Mouse (Mus musculus): ENCODE data around the gene Duox1. TPM values are rescaled to one million over a fixed set of nuclear protein-coding genes. Genes with fewer than 3 reads are reported as not detected.
"Not testable (repeated sequence)": the region's sequence is repeated elsewhere in the genome, so short reads cannot be mapped to it uniquely, and the experiment has no call there.

Gene Duox1
- polyA plus RNA-seq, 1 experiment from 2014 or later: 0.10 TPM

GRCm38 (mm10) chr2:122380768-122381311, 65.4 kb downstream of the Duox1 start:
- Histone ChIP-seq H3K4me1 (peaks cover 11% of the 10 kb centered on the region), H3K9ac (replicated peaks) (no peak overlapping the region), H3K27me3 (replicated peaks) (no peaks in the 10 kb centered on the region), H3K4me3 (replicated peaks) (peak overlapping the region; percentile 27), H3K27ac (replicated peaks) (no peak overlapping the region), H3K4me2 (peak overlapping the region; percentile 51), H3K36me3 (no peaks in the 10 kb centered on the region), H3K9me3 (replicated peaks) (no peaks in the 10 kb centered on the region)
- no peak for ATAC-seq (ENCODE audit: low FRiP score)
- 10% methylated on average over 11 of the region's 11 CpGs for WGBS

- WGBS: 77% methylated on average over 16 of the region's 16 CpGs
- Histone ChIP-seq H3K4me3 (replicated peaks) (no peak overlapping the region), H3K9ac (replicated peaks) (no peak overlapping the region)
These were observed 66.0 kb downstream of the Duox1 start for GRCm38 (mm10) chr2:122381329-122382103.

GRCm38 (mm10) chr2:122382121-122382520, 66.6 kb downstream of the Duox1 start:
- H3K9me3 ChIP-seq (replicated peaks): no peaks in the 10 kb centered on the region
- H3K36me3 ChIP-seq: no peaks in the 10 kb centered on the region
- no peaks in the 10 kb centered on the region for H3K27me3 ChIP-seq (replicated peaks)
- WGBS: 78% methylated on average over 6 of the region's 6 CpGs
- ATAC-seq (ENCODE audit: low FRiP score): no peak
- no peak overlapping the region for H3K4me2 ChIP-seq
- no peak overlapping the region for H3K4me3 ChIP-seq (replicated peaks)
- peaks cover 8% of the 10 kb centered on the region; the same call in 1 of the 2 replicates for H3K4me1 ChIP-seq
- no peak overlapping the region for H3K9ac ChIP-seq (replicated peaks)
- no peak overlapping the region for H3K27ac ChIP-seq (replicated peaks)

More at GRCm38 (mm10) chr2:122381329-122382103, 66.0 kb downstream of the Duox1 start:
- Histone ChIP-seq H3K36me3 (no peaks in the 10 kb centered on the region), H3K27me3 (replicated peaks) (no peaks in the 10 kb centered on the region), H3K4me1 (peaks cover 8% of the 10 kb centered on the region; the same call in 1 of the 2 replicates), H3K27ac (replicated peaks) (no peak overlapping the region), H3K4me2 (no peak overlapping the region), H3K9me3 (replicated peaks) (no peaks in the 10 kb centered on the region)
- ATAC-seq (ENCODE audit: low FRiP score): no peak

- Histone ChIP-seq H3K36me3 (no peaks in the 10 kb centered on the region), H3K27me3 (replicated peaks) (no peaks in the 10 kb centered on the region), H3K9ac (replicated peaks) (no peak overlapping the region), H3K4me1 (no peaks in the 10 kb centered on the region), H3K9me3 (replicated peaks) (no peaks in the 10 kb centered on the region), H3K4me3 (replicated peaks) (no peak overlapping the region), H3K4me2 (no peak overlapping the region), H3K27ac (replicated peaks) (no peak overlapping the region)
- ATAC-seq (ENCODE audit: low FRiP score): no peak
- WGBS: 45% methylated on average over 3 of the region's 3 CpGs
These were observed 69.6 kb downstream of the Duox1 start for GRCm38 (mm10) chr2:122385095-122385494.

GRCm38 (mm10) chr2:122387135-122387534, 71.7 kb downstream of the Duox1 start:
- H3K27ac ChIP-seq (replicated peaks); H3K9me3 ChIP-seq (replicated peaks); ATAC-seq (ENCODE audit: low FRiP score); H3K4me1 ChIP-seq; H3K36me3 ChIP-seq; H3K4me3 ChIP-seq (replicated peaks); H3K4me2 ChIP-seq; H3K27me3 ChIP-seq (replicated peaks); H3K9ac ChIP-seq (replicated peaks): not testable (repeated sequence)
- 96% methylated on average over 3 of the region's 3 CpGs for WGBS

GRCm38 (mm10) chr2:122396150-122396549, 80.7 kb downstream of the Duox1 start:
- Histone ChIP-seq H3K27me3 (replicated peaks) (no peaks in the 10 kb centered on the region), H3K36me3 (no peaks in the 10 kb centered on the region), H3K27ac (replicated peaks) (no peak overlapping the region), H3K9ac (replicated peaks) (no peak overlapping the region), H3K4me2 (no peak overlapping the region), H3K9me3 (replicated peaks) (no peaks in the 10 kb centered on the region), H3K4me3 (replicated peaks) (no peak overlapping the region), H3K4me1 (no peaks in the 10 kb centered on the region)
- 97% methylated on average over 1 of the region's 1 CpGs for WGBS
- no peak for ATAC-seq (ENCODE audit: low FRiP score)

Other genes starting within 250 kb of the Duox1 start
- gene Spg11, start 197.3 kb upstream of the Duox1 start, polyA plus RNA-seq (2015; fragmentation: Nextera tagmentation; extraction: Ambion mirVana): 5.8 and 6.6 TPM in 2 replicates
- 138 and 290 TPM in 2 replicates for gene B2m, start 168.0 kb upstream of the Duox1 start, polyA plus RNA-seq (2015; fragmentation: Nextera tagmentation; extraction: Ambion mirVana)
- gene Trim69, start 155.0 kb upstream of the Duox1 start, polyA plus RNA-seq (2015; fragmentation: Nextera tagmentation; extraction: Ambion mirVana): not detected in 2 replicates
- 0.09 TPM in 1 of 2 replicates, not detected in the other for gene Patl2, start 129.5 kb upstream of the Duox1 start, polyA plus RNA-seq (2015; fragmentation: Nextera tagmentation; extraction: Ambion mirVana)
- gene Terb2, start 129.4 kb upstream of the Duox1 start, polyA plus RNA-seq (2015; fragmentation: Nextera tagmentation; extraction: Ambion mirVana): not detected in 2 replicates
- 21.4 and 41.7 TPM in 2 replicates for gene Sord, start 80.9 kb upstream of the Duox1 start, polyA plus RNA-seq (2015; fragmentation: Nextera tagmentation; extraction: Ambion mirVana)
- 0.03 and 0.12 TPM in 2 replicates for gene Duox2, start 17.2 kb upstream of the Duox1 start, polyA plus RNA-seq (2015; fragmentation: Nextera tagmentation; extraction: Ambion mirVana)
- 0.52 and 0.56 TPM in 2 replicates for gene Duoxa2, start 16.8 kb upstream of the Duox1 start, polyA plus RNA-seq (2015; fragmentation: Nextera tagmentation; extraction: Ambion mirVana)
- 0.17 and 1.2 TPM in 2 replicates for gene Duoxa1, start 1.9 kb upstream of the Duox1 start, polyA plus RNA-seq (2015; fragmentation: Nextera tagmentation; extraction: Ambion mirVana)
- gene Shf, start 53.5 kb downstream of the Duox1 start, polyA plus RNA-seq (2015; fragmentation: Nextera tagmentation; extraction: Ambion mirVana): 11.2 and 12.0 TPM in 2 replicates
- gene Slc28a2, start 110.8 kb downstream of the Duox1 start, polyA plus RNA-seq (2015; fragmentation: Nextera tagmentation; extraction: Ambion mirVana): 3.1 TPM in 1 of 2 replicates, not detected in the other
- gene Gm14085, start 169.3 kb downstream of the Duox1 start, polyA plus RNA-seq (2015; fragmentation: Nextera tagmentation; extraction: Ambion mirVana): not detected in 2 replicates

All from neural tube, embryonic 15.5 days (tissue).